Mouse (Mus musculus): ENCODE results near the gene Lbx1.

Lbx1 gene

GRCm38 (mm10) chr19:45216240-45216639 lies 19.4 kb downstream of the Lbx1 start:
- DNase-seq (ENCODE audit: low spot score in 2 of 2) = no peak

- no peak for DNase-seq (ENCODE audit: low spot score in 2 of 2)
These were observed 20.2 kb downstream of the Lbx1 start for GRCm38 (mm10) chr19:45215431-45215830.

- no peak for DNase-seq (ENCODE audit: low spot score in 2 of 2)
These were observed 25.7 kb downstream of the Lbx1 start for GRCm38 (mm10) chr19:45209776-45210422.

- no peak for DNase-seq (ENCODE audit: low spot score in 2 of 2)
These were observed 26.4 kb downstream of the Lbx1 start for GRCm38 (mm10) chr19:45209191-45209590.

- no peak for DNase-seq (ENCODE audit: low spot score in 2 of 2)
These were observed 27.1 kb downstream of the Lbx1 start for GRCm38 (mm10) chr19:45208438-45209060.

- DNase-seq (ENCODE audit: low spot score in 2 of 2) = no peak
These were observed 27.8 kb downstream of the Lbx1 start for GRCm38 (mm10) chr19:45207662-45208437.

- no peak for DNase-seq (ENCODE audit: low spot score in 2 of 2)
These were observed 28.5 kb downstream of the Lbx1 start for GRCm38 (mm10) chr19:45207153-45207552.

GRCm38 (mm10) chr19:45205311-45206105 lies 30.1 kb downstream of the Lbx1 start:
- no peak for DNase-seq (ENCODE audit: low spot score in 2 of 2)

GRCm38 (mm10) chr19:45196967-45197366 lies 38.6 kb downstream of the Lbx1 start:
- no peak for DNase-seq (ENCODE audit: low spot score in 2 of 2)

GRCm38 (mm10) chr19:45194651-45195050 lies 41.0 kb downstream of the Lbx1 start:
- DNase-seq (ENCODE audit: low spot score in 2 of 2) = no peak
